Mouse (Mus musculus): ENCODE measurements around the gene Rreb1.
A peak's percentile ranks its signal among the peaks of the same experiment; 100 is the strongest.

Gene Rreb1

GRCm38 (mm10) chr13:37778594-37779231 is 513 bp downstream of the Rreb1 start:
- peak; percentile 43 for DNase-seq (ENCODE audit: low read depth, low spot score)

GRCm38 (mm10) chr13:37779251-37779667 is 1.1 kb downstream of the Rreb1 start:
- DNase-seq (ENCODE audit: low read depth, low spot score), result peak; percentile 14

GRCm38 (mm10) chr13:37781557-37781956 is 3.4 kb downstream of the Rreb1 start:
- no peak for DNase-seq (ENCODE audit: low read depth, low spot score)

DNA sequence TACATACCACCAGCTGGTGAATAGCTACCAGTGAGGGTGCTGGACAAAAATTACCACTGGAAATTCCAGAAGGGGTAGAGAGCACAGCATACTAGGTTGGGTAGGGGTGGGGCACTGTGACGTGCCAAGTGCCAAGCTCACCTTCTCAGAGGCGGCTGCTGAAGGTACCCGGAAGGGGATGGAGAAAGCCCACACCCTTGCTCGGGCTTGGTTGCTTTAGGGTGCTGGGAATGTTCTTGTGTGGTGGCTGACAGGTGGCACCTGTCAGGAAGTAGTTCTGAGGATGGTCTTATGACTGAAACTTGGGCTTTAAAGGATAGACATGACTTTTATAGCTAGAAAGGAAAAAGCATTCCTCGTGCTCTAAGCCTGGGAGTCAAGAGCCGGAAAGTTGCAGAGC is 3.9 kb downstream of the Rreb1 start:
- DNase-seq (ENCODE audit: low read depth, low spot score), result no peak

DNA sequence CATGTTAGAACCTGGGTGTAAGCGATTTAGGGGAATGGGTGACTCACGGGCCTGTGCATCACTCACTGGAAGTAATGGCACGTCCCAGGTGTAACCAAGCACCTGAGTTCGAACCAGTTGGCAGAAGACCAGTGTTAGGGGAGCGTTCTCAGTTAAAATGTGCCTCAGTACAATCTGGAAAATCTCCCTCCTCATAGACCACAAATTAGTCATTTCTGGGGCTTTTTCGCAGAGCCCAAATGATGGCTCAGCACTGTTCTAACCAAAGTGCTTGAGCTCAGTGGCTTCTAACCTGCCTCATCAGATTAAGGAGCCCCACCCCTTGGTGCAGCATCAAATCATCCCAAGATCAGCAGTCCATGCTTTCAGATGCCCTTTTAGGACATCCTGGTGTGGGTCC is 5.5 kb downstream of the Rreb1 start:
- DNase-seq (ENCODE audit: low read depth, low spot score), result no peak

GRCm38 (mm10) chr13:37784226-37784625 is 6.0 kb downstream of the Rreb1 start:
- DNase-seq (ENCODE audit: low read depth, low spot score), result no peak

DNA sequence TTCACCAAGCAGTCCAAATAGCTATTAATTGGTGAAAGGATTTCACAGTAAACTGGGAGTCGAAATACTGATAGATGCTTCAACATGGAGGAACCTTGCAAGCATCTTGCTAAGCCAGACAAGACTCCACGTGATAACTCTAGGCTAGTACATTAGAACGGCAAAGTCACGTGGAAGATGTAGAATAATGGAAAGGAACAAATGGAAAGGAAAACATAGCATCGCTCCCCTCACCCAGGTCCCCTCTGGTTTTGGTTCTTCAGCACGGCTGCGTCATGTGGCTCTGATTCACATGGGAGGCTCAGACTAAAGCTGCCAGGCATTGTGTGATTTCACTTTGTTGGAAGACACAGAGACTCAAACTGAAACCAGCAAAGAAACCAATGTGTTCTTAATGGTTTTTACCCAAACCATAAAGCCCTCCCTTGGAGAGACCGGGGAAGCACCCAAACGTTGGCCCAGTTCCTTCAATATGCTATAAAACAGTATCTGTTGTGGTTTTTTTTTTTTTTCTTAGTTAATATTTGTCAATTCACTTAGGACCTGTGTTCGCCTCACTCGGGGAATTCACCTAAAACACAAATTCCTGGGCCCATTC is 14.6 kb downstream of the Rreb1 start:
- DNase-seq (ENCODE audit: low read depth, low spot score), result no peak

DNA sequence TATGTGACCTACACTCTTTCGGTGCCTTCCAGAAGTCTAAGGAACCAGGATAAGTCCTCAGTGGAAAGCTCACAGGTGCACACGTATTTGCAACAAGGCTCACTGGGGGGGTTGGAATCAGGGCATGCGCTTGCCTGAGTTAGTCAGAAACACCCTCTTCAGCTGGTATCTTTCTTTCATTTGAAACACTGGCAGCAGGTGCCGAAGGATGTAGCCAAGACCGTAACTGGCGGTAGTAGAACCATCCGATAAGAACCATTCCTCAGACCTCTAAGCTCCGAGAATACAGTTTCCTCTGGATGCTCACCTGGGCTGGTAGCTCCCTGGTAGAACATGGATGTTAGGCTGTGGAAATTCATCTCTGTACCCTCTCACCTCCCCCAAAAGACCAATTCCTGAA is 20.6 kb downstream of the Rreb1 start:
- DNase-seq (ENCODE audit: low read depth, low spot score), result no peak

GRCm38 (mm10) chr13:37799413-37799812 is 21.2 kb downstream of the Rreb1 start:
- DNase-seq (ENCODE audit: low read depth, low spot score), result no peak

- no peak for DNase-seq (ENCODE audit: low read depth, low spot score)
Measured at GRCm38 (mm10) chr13:37801101-37802075, 23.2 kb downstream of the Rreb1 start.

GRCm38 (mm10) chr13:37802246-37803003 is 24.2 kb downstream of the Rreb1 start:
- DNase-seq (ENCODE audit: low read depth, low spot score), result no peak

DNA sequence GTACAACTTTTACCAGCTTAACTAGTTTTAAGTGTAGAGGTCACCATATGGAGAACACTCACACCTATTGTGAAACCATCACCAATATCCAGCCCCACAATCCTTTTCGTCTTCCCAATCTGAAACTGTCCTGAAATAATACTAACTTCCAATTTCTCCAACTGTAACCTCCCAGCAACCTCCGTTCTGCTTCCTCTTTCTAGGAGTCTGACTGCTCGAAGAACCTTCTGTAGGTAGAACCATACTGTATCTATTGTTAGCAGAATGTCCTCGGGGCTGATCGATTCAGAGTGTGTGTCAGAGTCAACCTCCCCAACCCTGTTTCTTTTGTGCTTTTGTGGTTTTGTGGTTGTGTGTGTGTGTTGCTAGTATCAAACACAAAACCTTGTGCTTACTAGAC is 25.0 kb downstream of the Rreb1 start:
- DNase-seq (ENCODE audit: low read depth, low spot score), result no peak

- DNase-seq (ENCODE audit: low read depth, low spot score), result no peak
Measured at GRCm38 (mm10) chr13:37804023-37804422, 25.8 kb downstream of the Rreb1 start.

DNA sequence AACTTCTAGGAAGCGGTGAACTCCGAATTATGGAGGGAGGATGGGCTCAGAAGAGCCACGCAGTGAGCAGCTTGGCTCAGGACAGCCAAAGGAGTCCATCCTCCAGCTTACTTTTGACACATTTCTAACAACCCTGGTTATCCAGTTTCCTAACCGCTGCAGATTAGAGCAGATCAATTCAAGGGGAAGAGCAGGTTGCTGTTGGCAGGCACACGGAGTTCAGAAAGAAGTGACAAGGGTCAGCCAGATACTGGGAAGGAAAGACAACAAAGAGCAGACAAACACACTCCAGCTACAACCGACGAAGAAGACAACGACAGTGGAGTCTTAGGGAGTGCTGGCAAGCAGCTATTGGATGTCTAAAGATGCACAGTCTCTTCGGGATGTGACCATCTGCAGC is 36.8 kb downstream of the Rreb1 start:
- no peak for DNase-seq (ENCODE audit: low read depth, low spot score)

- peak; percentile 10 for DNase-seq (ENCODE audit: low read depth, low spot score)
Measured at GRCm38 (mm10) chr13:37816736-37817135, 38.5 kb downstream of the Rreb1 start.

GRCm38 (mm10) chr13:37821413-37821812 is 43.2 kb downstream of the Rreb1 start:
- no peak for DNase-seq (ENCODE audit: low read depth, low spot score)

DNA sequence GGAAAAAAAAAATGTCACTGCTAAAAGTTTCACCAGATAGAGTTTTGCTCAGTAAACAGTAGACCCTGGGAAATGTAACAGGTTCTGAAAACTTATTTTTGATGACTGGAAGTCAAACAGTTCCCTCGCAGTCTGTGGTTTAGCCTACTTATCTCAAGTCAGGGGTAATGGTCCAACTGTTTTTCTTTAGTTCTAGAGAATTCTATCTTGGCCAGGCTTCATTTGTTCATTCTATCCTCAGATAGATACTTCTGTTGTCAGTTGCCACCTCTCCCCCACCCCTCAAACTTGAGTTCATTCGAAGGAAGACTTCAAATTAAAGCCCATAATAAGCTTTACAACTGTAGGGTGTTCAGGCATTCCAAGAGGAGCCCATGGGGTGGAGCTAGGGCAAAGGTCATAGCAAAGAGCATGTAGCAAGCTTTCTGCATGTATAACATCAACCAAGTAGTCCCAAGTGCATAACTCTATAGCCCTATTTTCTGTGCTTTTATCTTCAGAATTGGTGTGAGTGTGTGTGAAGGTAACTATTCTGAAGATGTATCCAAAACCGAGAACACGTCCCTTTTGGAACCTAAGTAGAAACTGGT is 46.2 kb downstream of the Rreb1 start:
- no peak for DNase-seq (ENCODE audit: low read depth, low spot score)

GRCm38 (mm10) chr13:37824956-37825645 is 46.9 kb downstream of the Rreb1 start:
- peak; percentile 22 for DNase-seq (ENCODE audit: low read depth, low spot score)

- DNase-seq (ENCODE audit: low read depth, low spot score), result peak; percentile 62
Measured at GRCm38 (mm10) chr13:37825646-37826280, 47.6 kb downstream of the Rreb1 start.

DNA sequence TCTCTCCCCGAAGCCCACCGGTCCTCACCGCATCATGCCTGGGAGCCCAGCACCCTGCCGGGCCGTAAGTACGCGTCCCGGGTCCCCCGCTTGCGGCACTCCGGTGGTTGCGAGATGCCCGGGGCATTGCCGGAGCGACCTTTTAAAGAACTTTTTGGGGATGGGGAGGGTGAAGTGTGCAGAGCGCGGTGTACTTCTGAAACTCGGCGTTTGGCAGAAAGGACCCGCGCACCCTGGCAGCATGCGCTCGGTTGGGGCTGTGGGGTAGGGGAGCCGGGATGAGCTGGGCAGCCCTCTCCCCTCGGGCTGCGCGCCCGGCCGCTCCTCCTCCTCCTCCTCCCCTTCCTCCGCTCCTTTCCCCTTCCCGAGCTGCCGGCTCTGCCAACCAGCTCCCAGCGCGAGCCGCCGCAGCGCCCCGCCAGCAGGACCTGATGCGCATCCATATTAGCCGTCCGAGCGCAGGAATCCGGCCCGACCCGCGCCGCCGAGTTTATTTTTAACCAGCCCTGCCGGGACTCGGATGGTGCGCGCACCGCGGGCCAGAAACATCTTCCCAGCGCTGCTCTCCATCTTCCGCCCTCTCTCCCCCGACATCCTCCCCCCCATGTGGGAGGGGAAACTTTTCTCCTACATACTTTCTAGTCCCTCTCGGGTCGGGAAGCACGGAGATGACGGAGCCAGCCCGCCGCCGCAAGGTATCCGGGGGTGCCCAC is 48.2 kb downstream of the Rreb1 start:
- DNase-seq (ENCODE audit: low read depth, low spot score), result peak; percentile 24
